Mouse (Mus musculus): ENCODE results near the gene Phf11a. TPM values are rescaled to one million over a fixed set of nuclear protein-coding genes. Genes with fewer than 3 reads are reported as not detected.
A peak's percentile ranks its signal among the peaks of the same experiment; 100 is the strongest.
"Not testable (repeated sequence)": the region's sequence is repeated elsewhere in the genome, so short reads cannot be mapped to it uniquely, and the experiment has no call there.

The Phf11a gene
- 0.16 TPM in 1 of 2 replicates, not detected in the other for polyA plus RNA-seq (2015; fragmentation: Nextera tagmentation; extraction: Ambion mirVana)

- H3K4me3 ChIP-seq (replicated peaks; ENCODE audit: low read length); H3K27ac ChIP-seq (ENCODE audit: low read length); H3K4me1 ChIP-seq (ENCODE audit: control insufficient read depth, insufficient read depth, low read length); H3K36me3 ChIP-seq (ENCODE audit: control insufficient read depth, insufficient read depth, low read length); ATAC-seq (ENCODE audit: insufficient read depth, low FRiP score); H3K27me3 ChIP-seq (ENCODE audit: control insufficient read depth, insufficient read depth, low read length); H3K4me2 ChIP-seq (ENCODE audit: low read depth, low read length); H3K9me3 ChIP-seq (replicated peaks; ENCODE audit: control insufficient read depth, low read length); H3K9ac ChIP-seq (ENCODE audit: low read length): not testable (repeated sequence)
- 55% methylated on average over 1 of the region's 1 CpGs for WGBS
Observed at GRCm38 (mm10) chr14:59297391-59297790, at the start of gene Phf11a. Phf11a (minus strand) TSS chr14:59297522.

- not testable (repeated sequence) for H3K27ac ChIP-seq (ENCODE audit: low read length); H3K27me3 ChIP-seq (ENCODE audit: control insufficient read depth, insufficient read depth, low read length); ATAC-seq (ENCODE audit: insufficient read depth, low FRiP score); H3K9ac ChIP-seq (ENCODE audit: low read length); H3K4me2 ChIP-seq (ENCODE audit: low read depth, low read length); H3K36me3 ChIP-seq (ENCODE audit: control insufficient read depth, insufficient read depth, low read length); H3K9me3 ChIP-seq (replicated peaks; ENCODE audit: control insufficient read depth, low read length); H3K4me1 ChIP-seq (ENCODE audit: control insufficient read depth, insufficient read depth, low read length); H3K4me3 ChIP-seq (replicated peaks; ENCODE audit: low read length)
- 67% methylated on average over 1 of the region's 1 CpGs for WGBS
Observed at GRCm38 (mm10) chr14:59341189-59341588, 43.9 kb upstream of the Phf11a start, which contains the start of gene Phf11b. Phf11b (minus strand) TSS chr14:59341351.

- Histone ChIP-seq H3K27ac (ENCODE audit: low read length) (no peak overlapping the region), H3K4me3 (replicated peaks; ENCODE audit: low read length) (no peak overlapping the region), H3K9ac (ENCODE audit: low read length) (no peak overlapping the region), H3K4me1 (ENCODE audit: control insufficient read depth, insufficient read depth, low read length) (no peaks in the 10 kb centered on the region), H3K9me3 (replicated peaks; ENCODE audit: control insufficient read depth, low read length) (no peaks in the 10 kb centered on the region), H3K27me3 (ENCODE audit: control insufficient read depth, insufficient read depth, low read length) (no peaks in the 10 kb centered on the region), H3K4me2 (ENCODE audit: low read depth, low read length) (no peak overlapping the region), H3K36me3 (ENCODE audit: control insufficient read depth, insufficient read depth, low read length) (no peaks in the 10 kb centered on the region)
- 89% methylated on average over 1 of the region's 1 CpGs for WGBS
- no peak for ATAC-seq (ENCODE audit: insufficient read depth, low FRiP score)
Observed at GRCm38 (mm10) chr14:59339541-59339940, 42.2 kb upstream of the Phf11a start.

- H3K27me3 ChIP-seq (ENCODE audit: control insufficient read depth, insufficient read depth, low read length); H3K27ac ChIP-seq (ENCODE audit: low read length); H3K9ac ChIP-seq (ENCODE audit: low read length); H3K36me3 ChIP-seq (ENCODE audit: control insufficient read depth, insufficient read depth, low read length); H3K4me2 ChIP-seq (ENCODE audit: low read depth, low read length); H3K9me3 ChIP-seq (replicated peaks; ENCODE audit: control insufficient read depth, low read length); ATAC-seq (ENCODE audit: insufficient read depth, low FRiP score); H3K4me3 ChIP-seq (replicated peaks; ENCODE audit: low read length); H3K4me1 ChIP-seq (ENCODE audit: control insufficient read depth, insufficient read depth, low read length): not testable (repeated sequence)
- 91% methylated on average over 3 of the region's 3 CpGs for WGBS
Observed at GRCm38 (mm10) chr14:59336056-59336455, 38.7 kb upstream of the Phf11a start.

GRCm38 (mm10) chr14:59330499-59330898, 33.2 kb upstream of the Phf11a start:
- ATAC-seq (ENCODE audit: insufficient read depth, low FRiP score) = peak; percentile 37; the same call in 1 of the 2 replicates
- H3K4me1 ChIP-seq (ENCODE audit: control insufficient read depth, insufficient read depth, low read length); H3K9ac ChIP-seq (ENCODE audit: low read length); H3K9me3 ChIP-seq (replicated peaks; ENCODE audit: control insufficient read depth, low read length); H3K27me3 ChIP-seq (ENCODE audit: control insufficient read depth, insufficient read depth, low read length); H3K4me2 ChIP-seq (ENCODE audit: low read depth, low read length); H3K36me3 ChIP-seq (ENCODE audit: control insufficient read depth, insufficient read depth, low read length); H3K27ac ChIP-seq (ENCODE audit: low read length); H3K4me3 ChIP-seq (replicated peaks; ENCODE audit: low read length): not testable (repeated sequence)
- 24% methylated on average over 3 of the region's 3 CpGs for WGBS

GRCm38 (mm10) chr14:59319970-59320369, 22.6 kb upstream of the Phf11a start:
- H3K9me3 ChIP-seq (replicated peaks; ENCODE audit: control insufficient read depth, low read length); H3K4me2 ChIP-seq (ENCODE audit: low read depth, low read length); H3K4me1 ChIP-seq (ENCODE audit: control insufficient read depth, insufficient read depth, low read length); ATAC-seq (ENCODE audit: insufficient read depth, low FRiP score); H3K27ac ChIP-seq (ENCODE audit: low read length); H3K27me3 ChIP-seq (ENCODE audit: control insufficient read depth, insufficient read depth, low read length); H3K36me3 ChIP-seq (ENCODE audit: control insufficient read depth, insufficient read depth, low read length); H3K9ac ChIP-seq (ENCODE audit: low read length); H3K4me3 ChIP-seq (replicated peaks; ENCODE audit: low read length): not testable (repeated sequence)
- 77% methylated on average over 6 of the region's 6 CpGs for WGBS

GRCm38 (mm10) chr14:59319036-59319435, 21.7 kb upstream of the Phf11a start:
- not testable (repeated sequence) for H3K4me2 ChIP-seq (ENCODE audit: low read depth, low read length); H3K36me3 ChIP-seq (ENCODE audit: control insufficient read depth, insufficient read depth, low read length); H3K4me1 ChIP-seq (ENCODE audit: control insufficient read depth, insufficient read depth, low read length); H3K27me3 ChIP-seq (ENCODE audit: control insufficient read depth, insufficient read depth, low read length); H3K9me3 ChIP-seq (replicated peaks; ENCODE audit: control insufficient read depth, low read length); ATAC-seq (ENCODE audit: insufficient read depth, low FRiP score); H3K9ac ChIP-seq (ENCODE audit: low read length); H3K4me3 ChIP-seq (replicated peaks; ENCODE audit: low read length); H3K27ac ChIP-seq (ENCODE audit: low read length)
- 69% methylated on average over 3 of the region's 3 CpGs for WGBS

- ATAC-seq (ENCODE audit: insufficient read depth, low FRiP score); H3K9me3 ChIP-seq (replicated peaks; ENCODE audit: control insufficient read depth, low read length); H3K27me3 ChIP-seq (ENCODE audit: control insufficient read depth, insufficient read depth, low read length); H3K27ac ChIP-seq (ENCODE audit: low read length); H3K9ac ChIP-seq (ENCODE audit: low read length); H3K4me2 ChIP-seq (ENCODE audit: low read depth, low read length); H3K36me3 ChIP-seq (ENCODE audit: control insufficient read depth, insufficient read depth, low read length); H3K4me1 ChIP-seq (ENCODE audit: control insufficient read depth, insufficient read depth, low read length); H3K4me3 ChIP-seq (replicated peaks; ENCODE audit: low read length): not testable (repeated sequence)
Observed at GRCm38 (mm10) chr14:59291769-59292168, 5.6 kb downstream of the Phf11a start.

GRCm38 (mm10) chr14:59274961-59275360, 22.4 kb downstream of the Phf11a start:
- 87% methylated on average over 4 of the region's 4 CpGs for WGBS
- not testable (repeated sequence) for H3K4me2 ChIP-seq (ENCODE audit: low read depth, low read length); H3K27ac ChIP-seq (ENCODE audit: low read length); H3K4me3 ChIP-seq (replicated peaks; ENCODE audit: low read length); H3K4me1 ChIP-seq (ENCODE audit: control insufficient read depth, insufficient read depth, low read length); ATAC-seq (ENCODE audit: insufficient read depth, low FRiP score); H3K9ac ChIP-seq (ENCODE audit: low read length); H3K9me3 ChIP-seq (replicated peaks; ENCODE audit: control insufficient read depth, low read length); H3K27me3 ChIP-seq (ENCODE audit: control insufficient read depth, insufficient read depth, low read length); H3K36me3 ChIP-seq (ENCODE audit: control insufficient read depth, insufficient read depth, low read length)

- no peaks in the 10 kb centered on the region for H3K36me3 ChIP-seq (ENCODE audit: control insufficient read depth, insufficient read depth, low read length)
- WGBS = 54% methylated on average over 3 of the region's 3 CpGs
- H3K4me2 ChIP-seq (ENCODE audit: low read depth, low read length) = no peak within 1 kb of the TSS
- H3K4me1 ChIP-seq (ENCODE audit: control insufficient read depth, insufficient read depth, low read length) = no peaks in the 10 kb centered on the region
- no peaks in the 10 kb centered on the region for H3K9me3 ChIP-seq (replicated peaks; ENCODE audit: control insufficient read depth, low read length)
- no peak within 1 kb of the TSS for H3K27ac ChIP-seq (ENCODE audit: low read length)
- no peak within 1 kb of the TSS for H3K9ac ChIP-seq (ENCODE audit: low read length)
- no peak within 1 kb of the TSS for H3K4me3 ChIP-seq (replicated peaks; ENCODE audit: low read length)
- no peaks in the 10 kb centered on the region for H3K27me3 ChIP-seq (ENCODE audit: control insufficient read depth, insufficient read depth, low read length)
- ATAC-seq (ENCODE audit: insufficient read depth, low FRiP score) = no peak
Observed at GRCm38 (mm10) chr14:59260056-59260455, 37.3 kb downstream of the Phf11a start, which contains the start of gene Gm6904. Gm6904 (minus strand) TSS chr14:59260216.

Data from stomach, embryonic 16.5 days (tissue).